Mouse (Mus musculus) liver, embryonic 14 days (tissue): Measurements from ENCODE around the gene Sec61a1. TPM values are rescaled to one million over a fixed set of nuclear protein-coding genes. Genes with fewer than 3 reads are reported as not detected.

Experiments used
- polyA plus RNA-seq: library from polyadenylated mRNA; depleted of rRNA; stranded (reverse); fragments of >200 nt; gene quantifications from 2 replicates; pipeline ENCODE4 v1.2.3, GENCODE M21; 2012; rRNA removed

Sec61a1 gene
- polyA plus RNA-seq, result 62.9 and 74.5 TPM in 2 replicates

DNA sequence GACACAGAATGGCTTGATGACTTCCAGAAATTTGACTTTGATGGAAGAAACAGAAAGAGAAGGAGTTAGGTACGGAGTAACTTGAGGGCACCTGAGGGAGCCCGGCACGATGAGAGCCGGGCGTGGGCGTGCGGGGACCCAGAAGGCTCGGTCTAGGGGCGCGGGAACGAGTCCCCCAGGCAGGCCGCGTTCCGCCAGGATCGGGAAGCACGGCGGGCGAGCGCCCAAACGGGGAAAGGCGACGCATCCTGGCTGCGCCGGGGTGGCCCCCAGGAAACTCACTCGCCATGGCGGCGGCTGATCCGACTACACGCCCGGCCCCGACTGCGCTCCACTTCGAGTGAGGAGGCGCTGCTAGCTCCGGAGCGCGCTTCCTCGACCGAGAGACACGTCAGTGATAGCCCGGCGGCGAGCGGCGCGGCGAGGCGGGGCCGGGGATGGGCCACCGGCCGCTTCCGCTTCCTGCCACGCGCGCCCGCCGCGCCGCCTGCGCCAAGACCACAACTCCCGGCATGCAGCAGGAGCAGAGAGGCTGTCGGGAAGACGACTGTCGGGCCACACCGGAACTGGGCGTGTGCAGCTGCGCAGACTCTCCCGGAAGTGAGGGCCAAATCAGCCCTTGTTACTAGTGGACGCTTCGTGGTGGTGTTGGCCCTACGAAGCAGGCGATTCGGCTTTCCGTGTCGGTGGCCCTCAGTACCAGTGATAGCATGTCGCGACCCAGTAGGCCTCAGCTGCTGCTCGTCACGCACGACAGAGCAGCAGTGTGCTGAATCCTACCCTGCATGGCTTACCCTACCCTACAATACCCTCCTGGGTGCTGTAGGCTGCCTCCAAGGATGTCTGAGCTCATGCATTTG lies at the start of gene Sec61a1:
Gene Sec61a1, minus strand, starts transcription at position 502 of the 860 bp plus-strand sequence.

DNA sequence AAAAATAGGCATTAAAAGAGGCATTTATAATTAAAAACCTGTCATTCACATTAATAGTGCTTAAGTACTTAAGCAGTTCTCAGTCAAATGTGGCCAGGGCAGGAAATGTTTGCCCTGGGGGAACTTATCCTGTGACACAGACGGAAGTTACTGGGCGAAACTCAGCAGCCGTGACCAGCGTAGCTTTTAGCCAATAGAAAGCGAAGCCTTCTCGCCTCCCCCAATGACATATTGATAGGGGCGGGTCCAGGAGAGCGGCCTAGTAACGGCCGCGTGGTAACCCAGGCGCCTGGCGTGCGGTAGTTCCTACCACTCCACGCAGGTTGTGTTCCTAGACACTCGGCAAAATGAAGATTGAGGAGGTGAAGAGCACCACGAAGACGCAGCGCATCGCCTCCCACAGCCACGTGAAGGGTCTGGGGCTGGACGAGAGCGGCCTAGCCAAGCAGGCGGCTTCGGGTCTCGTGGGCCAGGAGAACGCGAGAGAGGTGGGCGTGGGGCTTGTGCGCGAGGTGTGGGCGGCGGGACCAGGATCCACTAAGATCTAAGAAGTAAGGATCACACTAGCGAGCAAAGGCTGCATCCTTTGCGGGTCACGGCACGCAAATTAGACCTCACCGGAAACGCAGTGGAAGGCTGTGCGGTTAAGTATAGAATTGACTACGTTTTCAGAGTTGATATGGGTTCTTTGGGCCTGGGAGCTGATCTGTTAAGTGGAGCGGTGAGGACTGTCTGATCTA lies 53.4 kb downstream of the Sec61a1 start, which contains the start of gene Ruvbl1:
Gene Ruvbl1, plus strand, starts transcription at position 229 of the 740 bp plus-strand sequence.

Other genes with a start within 250 kb of the Sec61a1 start
- gene Eefsec, start 72.4 kb downstream of the Sec61a1 start, polyA plus RNA-seq, result 8.9 and 10.1 TPM in 2 replicates
- gene Ruvbl1, start 53.5 kb downstream of the Sec61a1 start, polyA plus RNA-seq, result 50.2 and 51.8 TPM in 2 replicates
- gene Kbtbd12, start 119.0 kb upstream of the Sec61a1 start, polyA plus RNA-seq, result 0.63 and 0.77 TPM in 2 replicates
- gene Mgll, start 205.5 kb upstream of the Sec61a1 start, polyA plus RNA-seq, result 13.7 and 17.0 TPM in 2 replicates